ENCODE assay signal across 25 mouse cellular contexts in the genomic region with DNA sequence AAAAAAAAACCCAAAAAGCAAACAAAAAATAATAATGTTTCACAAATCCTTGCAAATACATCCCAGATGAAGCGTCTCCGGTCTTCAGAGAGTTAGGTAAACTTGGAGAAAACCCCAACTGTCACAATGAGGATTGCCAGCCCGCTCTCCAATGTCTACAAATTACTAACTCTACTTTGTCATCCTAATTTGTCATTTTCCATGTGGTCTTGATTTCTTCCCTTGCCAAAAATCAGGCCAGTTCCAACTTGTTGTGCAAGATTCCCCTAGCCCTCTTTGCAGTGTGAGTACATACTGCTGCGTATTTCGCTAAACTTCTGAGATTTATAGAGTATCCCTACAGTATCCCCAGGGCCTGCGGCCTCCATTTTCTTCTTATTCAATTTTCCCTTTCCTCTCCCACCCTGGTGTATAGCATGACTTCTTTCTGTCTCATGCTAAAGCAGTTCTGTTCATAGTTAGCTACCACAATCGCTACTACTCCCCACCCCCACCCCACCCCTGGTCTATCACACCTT. TPM values are rescaled to one million over a fixed set of nuclear protein-coding genes. Genes with fewer than 3 reads are reported as not detected.
DNase-seq lines count a peak whose midpoint lies in the region; ATAC-seq and TF ChIP-seq lines count a peak whose summit lies in the region.
"Had no signal": no experiment of that assay in that cellular context is flagged by ENCODE, and none has a peak within 500 bp of the region (broad histone marks: within the 10 kb centered on the region; RNA-seq: fewer than 3 reads in every experiment).

No protein-coding gene starts in this region.

- DNase-seq in gastrocnemius, adult 18-20 months (ENCODE audit: low spot score) = peak; percentile 1
- no peak for DNase-seq in gastrocnemius, postnatal 10 days
- no peak for DNase-seq in lung, adult 18-20 months
- DNase-seq in embryonic facial prominence, embryonic 14.5 days (ENCODE audit: low spot score) = peak; percentile 71
- DNase-seq in stomach, postnatal 0 days (ENCODE audit: low spot score) = no peak
- DNase-seq in frontal cortex, postnatal 36 days (ENCODE audit: low spot score in 2 of 2) = no peak
- DNase-seq: adrenal gland, adult 8-10 months; cerebellum, adult 11 months; cerebellum, adult 8-10 months; cerebellum, postnatal 14 days had no signal

- no peak overlapping the region for H3K27ac ChIP-seq in lung, embryonic 16.5 days (ENCODE audit: low read length)
- peak overlapping the region; percentile 72 for H3K27ac ChIP-seq in embryonic facial prominence, embryonic 14.5 days (replicated peaks; ENCODE audit: low read depth, low read length)
- H3K27ac ChIP-seq in stomach, postnatal 0 days (replicated peaks) = 0 out of 2 replicates have a peak overlapping the region, but pooled peaks have one; percentile 13
- H3K27ac ChIP-seq: embryonic facial prominence, embryonic 12.5 days; forebrain, embryonic 12.5 days; hindbrain, embryonic 15.5 days had no signal

- no peak overlapping the region for H3K4me3 ChIP-seq in lung, embryonic 16.5 days (ENCODE audit: low read length)
- H3K4me3 ChIP-seq in embryonic facial prominence, embryonic 14.5 days (ENCODE audit: low read depth, low read length) = no peak overlapping the region
- no peak overlapping the region for H3K4me3 ChIP-seq in stomach, postnatal 0 days (ENCODE audit: low read depth, low read length)
- H3K4me3 ChIP-seq: embryonic facial prominence, embryonic 12.5 days; erythroblast, embryonic 14.5 days; forebrain, embryonic 12.5 days; heart, embryonic 12.5 days; hindbrain, embryonic 15.5 days had no signal

- ATAC-seq in lung, embryonic 16.5 days (ENCODE audit: low read depth) = peak; percentile 72
- peak; percentile 68; the same call in 1 of the 2 replicates for ATAC-seq in embryonic facial prominence, embryonic 14.5 days (ENCODE audit: low read depth)
- ATAC-seq in stomach, postnatal 0 days (ENCODE audit: low FRiP score, low TSS enrichment) = no peak

- no peak for TF ChIP-seq EP300 in stomach, postnatal 0 days (optimal IDR thresholded peaks at IDR 0.05)

- H3K9ac ChIP-seq in lung, embryonic 16.5 days (ENCODE audit: low read length) = no peak overlapping the region
- H3K9ac ChIP-seq in embryonic facial prominence, embryonic 14.5 days (ENCODE audit: low read depth, low read length) = no peak overlapping the region
- H3K9ac ChIP-seq in stomach, postnatal 0 days (ENCODE audit: low read length) = no peak overlapping the region
- H3K9ac ChIP-seq: embryonic facial prominence, embryonic 12.5 days; forebrain, embryonic 12.5 days; heart, embryonic 12.5 days; hindbrain, embryonic 15.5 days had no signal

- no peak for TF ChIP-seq CTCF in stomach, postnatal 0 days (IDR thresholded peaks at IDR 0.05; ENCODE audit: low read depth)

- H3K9me3 ChIP-seq in lung, embryonic 16.5 days (ENCODE audit: control insufficient read depth, low read length) = no peaks in the 10 kb centered on the region
- no peaks in the 10 kb centered on the region for H3K9me3 ChIP-seq in embryonic facial prominence, embryonic 14.5 days (ENCODE audit: control insufficient read depth, low read length)
- no peaks in the 10 kb centered on the region for H3K9me3 ChIP-seq in stomach, postnatal 0 days (ENCODE audit: control insufficient read depth, low read length)
- H3K9me3 ChIP-seq: embryonic facial prominence, embryonic 12.5 days; forebrain, embryonic 12.5 days; heart, embryonic 12.5 days; hindbrain, embryonic 15.5 days had no signal

- 74% methylated on average over 7 of the region's 7 CpGs for WGBS in lung, embryonic 16.5 days
- 72% methylated on average over 7 of the region's 7 CpGs for WGBS in embryonic facial prominence, embryonic 14.5 days
- WGBS in stomach, postnatal 0 days = 51% methylated on average over 7 of the region's 7 CpGs

- H3K27me3 ChIP-seq in lung, embryonic 16.5 days (ENCODE audit: control insufficient read depth, insufficient read depth, low read depth, low read length) = peaks cover 15% of the 10 kb centered on the region
- H3K27me3 ChIP-seq in embryonic facial prominence, embryonic 14.5 days (replicated peaks; ENCODE audit: control insufficient read depth, insufficient read depth, low read length) = peaks cover 16% of the 10 kb centered on the region
- H3K27me3 ChIP-seq in stomach, postnatal 0 days (ENCODE audit: control insufficient read depth, insufficient read depth, low read length) = no peaks in the 10 kb centered on the region
- H3K27me3 ChIP-seq: CH12.LX had no signal

- H3K36me3 ChIP-seq in lung, embryonic 16.5 days (ENCODE audit: control insufficient read depth, insufficient read depth, low read length) = no peaks in the 10 kb centered on the region
- H3K36me3 ChIP-seq in embryonic facial prominence, embryonic 14.5 days (ENCODE audit: control insufficient read depth, insufficient read depth, low read length) = no peaks in the 10 kb centered on the region
- H3K36me3 ChIP-seq in stomach, postnatal 0 days (ENCODE audit: control insufficient read depth, insufficient read depth, low read length) = no peaks in the 10 kb centered on the region
- H3K36me3 ChIP-seq: embryonic facial prominence, embryonic 12.5 days; forebrain, embryonic 12.5 days; heart, embryonic 12.5 days; hindbrain, embryonic 15.5 days had no signal

- no peak overlapping the region for H3K4me2 ChIP-seq in lung, embryonic 16.5 days (ENCODE audit: low read depth, low read length)
- H3K4me2 ChIP-seq in embryonic facial prominence, embryonic 14.5 days (ENCODE audit: low read depth, low read length) = no peak overlapping the region
- H3K4me2 ChIP-seq in stomach, postnatal 0 days (replicated peaks; ENCODE audit: low read depth) = no peak overlapping the region
- H3K4me2 ChIP-seq: embryonic facial prominence, embryonic 12.5 days had no signal

- H3K4me1 ChIP-seq in lung, embryonic 16.5 days (replicated peaks; ENCODE audit: control insufficient read depth, insufficient read depth, low read length) = no peaks in the 10 kb centered on the region
- 0 out of 2 replicates have a peak, but pooled peaks cover 2% of the 10 kb centered on the region for H3K4me1 ChIP-seq in embryonic facial prominence, embryonic 14.5 days (ENCODE audit: control insufficient read depth, insufficient read depth, low read length)
- no peaks in the 10 kb centered on the region for H3K4me1 ChIP-seq in stomach, postnatal 0 days (replicated peaks; ENCODE audit: control insufficient read depth, insufficient read depth)
- H3K4me1 ChIP-seq: embryonic facial prominence, embryonic 12.5 days; forebrain, embryonic 12.5 days; heart, embryonic 12.5 days; hindbrain, embryonic 15.5 days had no signal

RNA-seq across cellular contexts. Expression of gene AU015836, which starts 43.3 kb away (rescaled TPM):
- total RNA-seq in gastrocnemius, adult 18-20 months (2021) = not detected
- not detected for total RNA-seq in gastrocnemius, postnatal 10 days (2021)
- not detected in 2 replicates for polyA plus RNA-seq in lung, embryonic 16.5 days (2015; fragmentation: Nextera tagmentation; extraction: Ambion mirVana)
- 0.26 and 0.43 TPM in 2 replicates for polyA plus RNA-seq in embryonic facial prominence, embryonic 14.5 days (2014; fragmentation: Nextera tagmentation; extraction: Ambion mirVana)
- polyA plus RNA-seq in stomach, postnatal 0 days (2015; fragmentation: Nextera tagmentation; extraction: Ambion mirVana) = 0.06 and 0.15 TPM in 2 replicates
- total RNA-seq: adrenal gland, adult 8-10 months; CH12.LX; common myeloid progenitor, adult 5-6 weeks; gastrocnemius, adult 2 months; gastrocnemius, postnatal 36 days; heart, postnatal 36 days had no signal
- polyA plus RNA-seq: brain, embryonic 14.5 days; erythroblast, embryonic 14.5 days; forebrain, embryonic 12.5 days; forebrain, embryonic 16.5 days; heart, embryonic 12.5 days; heart, embryonic 16.5 days; hindbrain, embryonic 11.5 days; hindbrain, embryonic 15.5 days had no signal

Comparison
In these comparisons a context has a peak if more than half of its experiments do, and no peak if none do; other contexts are left out.
1. DNase-seq: peak in gastrocnemius, adult 18-20 months (single experiment) and embryonic facial prominence, embryonic 14.5 days (single experiment); none in gastrocnemius, postnatal 10 days (single experiment), lung, adult 18-20 months (0 of 2), stomach, postnatal 0 days (single experiment) and frontal cortex, postnatal 36 days (0 of 2).